Mouse (Mus musculus) neural tube, embryonic 10.5 days (tissue): ENCODE results near the gene Tppp2.

Source experiments
- DNase-seq: peaks from one replicate; pipeline ENCODE4 v3.0.0-alpha.2; 2017; ENCODE audit warnings: low spot score; ENCODE audit errors: extremely low spot score

The Tppp2 gene

GRCm38 (mm10) chr14:51918125-51918524 is at the start of gene Tppp2:
Gene Tppp2 (plus strand): TSS chr14:51918425.
- DNase-seq: no peak

GRCm38 (mm10) chr14:51870756-51871155 is 47.5 kb upstream of the Tppp2 start:
- DNase-seq: no peak

GRCm38 (mm10) chr14:51871741-51872140 is 46.5 kb upstream of the Tppp2 start:
- DNase-seq: no peak

GRCm38 (mm10) chr14:51877517-51877916 is 40.7 kb upstream of the Tppp2 start:
- DNase-seq: no peak

- peak; percentile 52 for DNase-seq
Measured at GRCm38 (mm10) chr14:51883527-51884030, 34.6 kb upstream of the Tppp2 start.

- DNase-seq: no peak
Measured at GRCm38 (mm10) chr14:51884031-51884544, 34.1 kb upstream of the Tppp2 start.

- peak; percentile 94 for DNase-seq
Measured at GRCm38 (mm10) chr14:51884598-51885331, 33.5 kb upstream of the Tppp2 start, which contains the start of gene Mettl17. Gene Mettl17 (plus strand): TSS chr14:51884842.

GRCm38 (mm10) chr14:51886051-51886450 is 32.2 kb upstream of the Tppp2 start:
- DNase-seq: no peak

- DNase-seq: no peak
Measured at GRCm38 (mm10) chr14:51889833-51890232, 28.4 kb upstream of the Tppp2 start.

- no peak for DNase-seq
Measured at GRCm38 (mm10) chr14:51892191-51892939, 25.9 kb upstream of the Tppp2 start, which contains the start of gene Slc39a2. Gene Slc39a2 (plus strand): TSS chr14:51892889.

- no peak for DNase-seq
Measured at GRCm38 (mm10) chr14:51893094-51893794, 25.0 kb upstream of the Tppp2 start.

GRCm38 (mm10) chr14:51893809-51894208 is 24.4 kb upstream of the Tppp2 start:
- DNase-seq: no peak

GRCm38 (mm10) chr14:51895071-51895470 is 23.2 kb upstream of the Tppp2 start:
- DNase-seq: no peak

GRCm38 (mm10) chr14:51896019-51896418 is 22.2 kb upstream of the Tppp2 start:
- no peak for DNase-seq

GRCm38 (mm10) chr14:51896539-51897170 is 21.6 kb upstream of the Tppp2 start:
- no peak for DNase-seq

GRCm38 (mm10) chr14:51899351-51899750 is 18.9 kb upstream of the Tppp2 start:
- DNase-seq: no peak

GRCm38 (mm10) chr14:51902806-51903710 is 15.2 kb upstream of the Tppp2 start:
- DNase-seq: peak; percentile 86

- DNase-seq: no peak
Measured at GRCm38 (mm10) chr14:51903782-51904181, 14.4 kb upstream of the Tppp2 start.

GRCm38 (mm10) chr14:51904706-51905105 is 13.5 kb upstream of the Tppp2 start:
- DNase-seq: no peak

GRCm38 (mm10) chr14:51906102-51906501 is 12.1 kb upstream of the Tppp2 start:
- no peak for DNase-seq
